Mouse (Mus musculus) gastrocnemius, adult 8-10 months (tissue): Measurements from ENCODE around the gene Nmral1. TPM values are rescaled to one million over a fixed set of nuclear protein-coding genes. Genes with fewer than 3 reads are reported as not detected.

Experiments
- DNase-seq, 2 experiments: peaks; one replicate each; pipeline ENCODE4 v3.0.0; 2022; ENCODE audit warnings: low spot score in 2 of 2
- total RNA-seq, 4 experiments: library from RNA; stranded (reverse); gene quantifications; 2 replicates each; pipeline ENCODE4 v1.2.4; 2022

Gene Nmral1
- total RNA-seq, 4 experiments from 2014 or later = 1.9 to 3.3 (median 2.8) TPM

- no peak for DNase-seq
Measured at GRCm38 (mm10) chr16:4661605-4662004, 57.6 kb downstream of the Nmral1 start.

Other genes with a start within 250 kb of the Nmral1 start
- gene Srl, start 177.5 kb downstream of the Nmral1 start, total RNA-seq = 1,000 to 10,000 TPM; 1,019 to 1,332 (median 1,204) TPM
- gene Tfap4, start 159.5 kb downstream of the Nmral1 start, total RNA-seq = 1 to 10 TPM; 3.2 to 5.5 (median 3.7) TPM
- 1 to 10 TPM; 1.8 to 4.0 (median 3.5) TPM for gene Glis2, start 124.6 kb downstream of the Nmral1 start, total RNA-seq
- gene Pam16, start 94.4 kb downstream of the Nmral1 start, total RNA-seq = 100 to 1,000 TPM in 3 of 4 experiments, 10 to 100 TPM in 1; 93.3 to 129 (median 113) TPM
- 1 to 10 TPM; 2.5 to 4.3 (median 3.9) TPM for gene Vasn, start 79.4 kb downstream of the Nmral1 start, total RNA-seq
- gene Dnaja3, start 79.4 kb downstream of the Nmral1 start, total RNA-seq = 100 to 1,000 TPM in 1 of 4 experiments, 10 to 100 TPM in 3; 99.4 to 103 (median 99.8) TPM
- gene Coro7, start 39.6 kb downstream of the Nmral1 start, total RNA-seq = 10 to 100 TPM; 11.7 to 15.1 (median 14.0) TPM
- 10 to 100 TPM; 38.6 to 42.3 (median 41.9) TPM for gene Hmox2, start 7.0 kb upstream of the Nmral1 start, total RNA-seq
- 10 to 100 TPM; 68.2 to 77.8 (median 71.6) TPM for gene Cdip1, start 70.9 kb upstream of the Nmral1 start, total RNA-seq
- gene 4930562C15Rik, start 116.1 kb upstream of the Nmral1 start, total RNA-seq = not detected
- gene Ubald1, start 161.0 kb upstream of the Nmral1 start, total RNA-seq = 10 to 100 TPM; 28.6 to 40.8 (median 34.3) TPM
- 10 to 100 TPM; 52.1 to 66.7 (median 55.3) TPM for gene Mgrn1, start 166.9 kb upstream of the Nmral1 start, total RNA-seq
- gene Nudt16l1, start 219.4 kb upstream of the Nmral1 start, total RNA-seq = 10 to 100 TPM; 10.0 to 12.9 (median 12.7) TPM
- 10 to 100 TPM in 3 of 4 experiments, 1 to 10 TPM in 1; 8.1 to 14.2 (median 12.0) TPM for gene Anks3, start 244.8 kb upstream of the Nmral1 start, total RNA-seq